Mouse (Mus musculus) adrenal gland, adult 2 months (tissue): ENCODE measurements at regions not wholly inside any gene's neighbourhood (a gene's known extent, or its start where the extent isn't known, plus 50 kb on each side); places are given as distances from the start of the nearest gene placed in this dataset.

Experiments
- DNase-seq: peaks from one replicate; pipeline ENCODE4 v3.0.0; 2021

GRCm38 (mm10) chr14:91658654-91659421, 2231.6 kb downstream of the Pcdh9 start:
- DNase-seq, result no peak

GRCm38 (mm10) chr14:91656011-91656410, 2234.5 kb downstream of the Pcdh9 start:
- DNase-seq, result no peak

GRCm38 (mm10) chr14:91630976-91631375, 2259.5 kb downstream of the Pcdh9 start:
- DNase-seq, result peak; percentile 28

- DNase-seq, result no peak
Measured at GRCm38 (mm10) chr14:91614391-91614790, 2276.1 kb downstream of the Pcdh9 start.

- DNase-seq, result no peak
Measured at GRCm38 (mm10) chr14:91604570-91604969, 2285.9 kb downstream of the Pcdh9 start.

GRCm38 (mm10) chr14:91582462-91582861, 2308.0 kb downstream of the Pcdh9 start:
- no peak for DNase-seq

GRCm38 (mm10) chr14:91581684-91582424, 2308.6 kb downstream of the Pcdh9 start:
- no peak for DNase-seq

GRCm38 (mm10) chr14:91569100-91569499, 2321.4 kb downstream of the Pcdh9 start:
- no peak for DNase-seq

- DNase-seq, result no peak
Measured at GRCm38 (mm10) chr14:91539181-91539580, 2351.3 kb downstream of the Pcdh9 start.

GRCm38 (mm10) chr14:91534931-91535330, 2355.5 kb downstream of the Pcdh9 start:
- DNase-seq, result no peak

- DNase-seq, result no peak
Measured at GRCm38 (mm10) chr14:91498449-91498848, 2392.0 kb downstream of the Pcdh9 start.

- no peak for DNase-seq
Measured at GRCm38 (mm10) chr14:91478358-91478870, 2412.1 kb downstream of the Pcdh9 start.

- no peak for DNase-seq
Measured at GRCm38 (mm10) chr14:91463910-91464309, 2426.6 kb downstream of the Pcdh9 start.

GRCm38 (mm10) chr14:91462671-91463070, 2427.8 kb downstream of the Pcdh9 start:
- DNase-seq, result no peak

GRCm38 (mm10) chr14:91458756-91459155, 2431.7 kb downstream of the Pcdh9 start:
- no peak for DNase-seq
